Mouse (Mus musculus) embryo, embryonic 11.5 days (tissue): ENCODE measurements at regions not wholly inside any gene's neighbourhood (a gene's known extent, or its start where the extent isn't known, plus 50 kb on each side); places are given as distances from the start of the nearest gene placed in this dataset.

ENCODE experiments used
- DNase-seq: peaks from one replicate; pipeline ENCODE4 v3.0.0-alpha.2; 2012; ENCODE audit warnings: low read depth, low spot score

DNA sequence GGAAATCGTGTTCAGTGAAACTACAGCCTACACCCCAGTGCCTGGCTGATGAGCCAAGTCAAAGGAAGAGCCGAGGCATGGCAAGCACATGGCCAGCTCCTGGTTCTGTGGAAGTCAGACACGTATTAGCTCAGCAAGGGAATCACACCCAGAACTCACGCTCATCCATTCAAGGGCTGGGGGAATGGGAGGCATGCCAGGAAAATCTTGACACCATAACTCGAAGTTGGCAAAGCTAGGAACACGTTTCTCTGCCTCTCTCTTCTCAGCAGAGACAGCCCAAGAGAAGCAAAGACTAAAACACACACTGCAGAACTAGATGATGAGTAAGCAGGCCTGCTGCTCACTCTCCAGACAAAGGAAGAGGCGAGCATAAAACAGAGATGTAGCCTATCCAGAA is 53.5 kb upstream of the Ypel5 start:
- DNase-seq: no peak

DNA sequence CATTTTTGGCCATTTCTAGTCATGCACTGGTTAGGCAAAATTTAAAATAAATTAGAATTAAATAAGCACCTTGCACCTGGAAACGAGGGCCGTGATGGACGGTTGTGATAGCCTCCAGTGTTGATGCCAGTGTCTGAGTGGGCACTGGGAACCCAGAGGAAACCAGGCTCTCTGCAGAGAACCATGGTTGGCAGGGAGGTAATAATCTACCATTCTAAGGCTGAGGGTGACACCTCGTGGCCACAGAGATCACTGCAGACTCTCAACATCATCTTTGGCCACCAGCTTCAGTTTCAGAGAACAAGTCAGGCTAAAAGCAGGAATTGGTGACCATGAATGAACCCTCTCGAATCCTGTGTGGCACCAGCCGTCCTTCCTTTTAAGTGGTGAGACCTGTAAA is 54.5 kb upstream of the Ypel5 start:
- DNase-seq: peak; percentile 39

DNA sequence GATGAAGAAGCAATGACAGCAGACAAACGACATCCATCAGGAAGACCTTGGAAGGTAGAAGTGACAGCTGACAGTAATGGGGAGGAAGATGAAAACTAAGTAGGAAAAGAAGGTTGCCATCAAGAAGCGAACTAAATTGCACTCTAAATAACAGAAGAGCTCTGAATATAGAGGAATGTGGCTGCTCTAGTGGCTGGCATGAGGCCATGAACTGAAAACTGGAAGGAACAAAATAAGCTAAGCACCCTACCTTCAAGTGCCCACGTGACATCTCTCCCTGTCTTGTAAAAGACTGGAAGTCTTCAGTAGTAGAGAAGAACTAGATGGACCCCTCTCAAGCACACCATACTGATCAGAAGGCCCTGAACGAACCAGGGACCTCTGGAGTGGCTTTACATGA is 68.0 kb upstream of the Ypel5 start:
- no peak for DNase-seq

DNA sequence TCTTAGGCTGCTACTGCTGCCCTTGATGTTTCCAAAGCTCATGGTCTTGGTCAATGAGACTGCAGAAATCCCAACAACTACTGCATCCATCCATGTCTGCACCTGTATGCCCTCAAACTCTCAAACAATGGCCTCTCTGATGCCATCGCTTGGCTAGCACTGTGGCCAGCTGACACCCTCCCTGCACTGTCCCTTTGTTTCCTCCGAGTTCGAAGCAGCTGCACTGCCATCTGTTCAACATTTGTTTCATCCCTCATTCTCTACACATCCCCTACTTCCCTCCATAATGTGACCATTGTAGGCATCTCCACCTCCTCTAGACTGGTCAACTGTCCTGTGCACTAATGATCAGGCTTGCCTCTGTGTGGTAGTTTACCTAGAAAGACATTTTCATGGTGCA is 75.3 kb upstream of the Ypel5 start:
- DNase-seq: no peak

DNA sequence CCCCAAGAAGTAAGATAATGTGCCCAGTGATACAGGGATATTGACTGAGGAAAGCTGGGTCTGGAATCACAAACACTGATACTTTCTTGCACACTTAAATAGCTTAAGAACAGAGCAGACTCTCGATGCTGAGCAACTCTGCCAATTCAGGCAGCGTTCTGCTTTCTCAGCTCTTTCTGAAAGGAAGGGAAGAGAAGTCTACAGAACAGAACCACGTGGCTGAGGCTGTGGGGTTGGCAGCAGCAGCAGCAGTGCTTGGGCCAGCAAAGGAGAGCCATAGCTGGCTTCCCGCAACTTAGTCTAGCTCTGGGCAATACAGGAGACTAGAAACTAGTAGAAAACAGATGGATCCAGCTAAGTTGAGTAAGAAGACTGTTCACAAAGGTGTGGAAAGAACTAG is 89.8 kb upstream of the Ypel5 start:
- DNase-seq: no peak

- no peak for DNase-seq
Measured at GRCm38 (mm10) chr17:72733006-72733405, 103.2 kb upstream of the Ypel5 start.

- no peak for DNase-seq
Measured at GRCm38 (mm10) chr17:72731691-72732090, 104.6 kb upstream of the Ypel5 start.

DNA sequence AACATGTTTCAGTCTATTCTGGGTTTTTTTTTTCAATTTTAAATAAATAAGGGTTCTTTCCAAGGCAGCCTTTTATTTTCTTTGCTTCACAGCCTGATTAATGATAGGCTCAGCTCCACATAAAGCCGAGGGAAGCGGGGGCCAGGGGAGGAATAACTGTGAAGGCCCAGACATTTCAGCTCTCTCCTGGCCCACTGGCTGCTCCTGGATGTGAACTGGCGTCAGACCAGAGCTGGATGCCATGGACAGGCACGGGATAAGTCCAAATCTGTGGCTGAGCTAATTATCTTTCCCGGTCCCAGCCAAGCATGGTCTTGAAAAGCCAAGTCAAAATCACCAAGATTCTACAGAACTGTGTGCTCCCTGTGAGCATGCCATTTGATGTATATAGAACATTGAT is 105.1 kb upstream of the Ypel5 start:
- DNase-seq: no peak

- DNase-seq: peak; percentile 4
Measured at GRCm38 (mm10) chr17:72720753-72721152, 115.5 kb upstream of the Ypel5 start.

DNA sequence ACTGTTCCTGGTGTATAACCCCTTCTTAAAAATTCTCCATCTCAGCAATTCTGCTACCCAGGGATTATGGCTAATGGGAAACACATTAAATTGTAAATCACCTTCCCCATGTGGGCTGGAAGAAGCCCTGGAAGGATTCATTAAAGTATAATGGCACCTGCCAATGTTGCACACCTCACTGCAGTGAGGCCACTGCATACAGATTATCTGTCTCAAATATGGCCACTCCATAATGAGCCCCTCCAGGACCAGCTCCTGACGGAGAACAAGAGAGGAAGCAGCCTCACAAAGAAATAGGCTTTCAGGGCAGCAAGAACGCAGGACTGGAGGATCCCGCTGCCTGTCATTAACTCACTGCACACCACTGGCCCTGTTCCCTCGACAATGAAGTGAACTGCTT is 115.2 kb upstream of the Alk start:
- no peak for DNase-seq

- no peak for DNase-seq
Measured at GRCm38 (mm10) chr17:72691630-72692029, 87.2 kb upstream of the Alk start.

DNA sequence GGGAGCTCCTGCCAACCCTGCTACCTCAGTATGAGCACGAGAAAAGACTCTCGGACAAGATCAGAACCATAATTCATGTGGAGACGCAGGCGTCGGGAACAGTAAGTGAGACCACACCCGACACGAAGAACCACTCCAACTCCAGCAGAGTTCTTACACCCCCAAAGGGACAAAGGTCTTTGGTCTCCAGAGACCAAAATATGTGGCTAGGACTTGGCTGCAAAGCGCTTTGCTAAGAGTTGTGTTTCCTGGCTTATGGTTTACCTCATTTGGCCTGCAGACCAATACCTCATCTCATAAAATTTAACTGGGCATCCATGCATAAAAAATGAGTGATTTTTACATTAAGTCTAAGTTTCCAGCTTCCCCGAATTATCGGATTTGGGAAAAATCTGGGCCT is 85.2 kb upstream of the Alk start:
- DNase-seq: no peak

DNA sequence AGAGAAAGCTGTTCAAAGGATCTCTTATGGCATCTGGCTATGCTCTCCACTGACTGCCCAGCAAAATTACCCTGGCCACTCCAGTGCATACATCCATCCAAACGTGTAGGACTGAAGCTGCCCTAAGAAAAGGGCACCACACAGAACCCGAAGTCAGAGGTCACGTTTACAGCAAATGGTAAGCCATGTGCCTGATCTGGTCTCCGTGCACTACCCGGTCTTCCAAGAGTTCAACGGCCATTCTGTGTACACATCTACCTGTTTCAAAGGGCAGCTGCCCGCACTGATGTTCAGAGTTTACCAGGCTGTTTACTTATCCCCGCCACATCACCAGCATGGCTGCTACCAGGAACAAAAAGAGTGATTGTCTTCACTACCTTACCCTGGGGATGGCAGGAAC is 84.4 kb upstream of the Alk start:
- no peak for DNase-seq

DNA sequence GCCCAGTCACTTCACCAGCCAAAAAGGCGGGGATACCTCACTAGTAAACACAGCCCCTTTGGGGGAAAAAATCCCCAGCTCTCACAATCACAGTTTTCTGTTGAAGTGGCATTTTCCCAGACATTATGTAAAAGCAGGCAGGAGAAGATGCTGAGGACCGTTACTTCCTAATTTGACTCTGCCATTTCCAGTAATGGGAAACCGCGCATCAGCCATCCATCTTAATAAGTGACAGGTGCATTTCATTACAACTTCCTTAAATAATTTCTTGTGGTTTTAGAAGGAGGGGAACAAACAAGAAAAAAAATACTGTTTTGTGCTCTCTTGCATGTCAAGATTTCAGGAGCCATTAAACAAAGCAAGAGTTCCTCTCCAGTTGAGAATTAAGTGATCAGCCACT is 70.2 kb upstream of the Alk start:
- DNase-seq: no peak

DNA sequence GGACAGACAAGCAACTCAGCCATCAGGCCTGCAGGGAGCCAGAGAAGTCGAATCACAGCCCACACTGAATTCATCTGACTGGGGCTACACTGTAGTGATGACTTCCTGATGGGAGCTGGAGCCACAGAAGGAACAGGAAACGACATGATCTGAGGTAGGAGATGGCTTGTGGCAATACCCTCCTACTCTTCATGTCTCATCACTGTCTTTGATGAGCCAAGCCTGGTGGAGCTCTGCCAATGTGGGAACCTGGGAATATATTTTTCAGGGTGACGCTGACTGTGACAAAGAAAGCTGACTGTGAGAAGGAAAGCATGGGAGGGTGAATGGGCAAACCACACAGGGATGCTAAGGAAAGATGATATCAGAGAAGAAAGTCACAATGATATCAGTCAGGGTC is 67.6 kb upstream of the Alk start:
- DNase-seq: no peak

DNA sequence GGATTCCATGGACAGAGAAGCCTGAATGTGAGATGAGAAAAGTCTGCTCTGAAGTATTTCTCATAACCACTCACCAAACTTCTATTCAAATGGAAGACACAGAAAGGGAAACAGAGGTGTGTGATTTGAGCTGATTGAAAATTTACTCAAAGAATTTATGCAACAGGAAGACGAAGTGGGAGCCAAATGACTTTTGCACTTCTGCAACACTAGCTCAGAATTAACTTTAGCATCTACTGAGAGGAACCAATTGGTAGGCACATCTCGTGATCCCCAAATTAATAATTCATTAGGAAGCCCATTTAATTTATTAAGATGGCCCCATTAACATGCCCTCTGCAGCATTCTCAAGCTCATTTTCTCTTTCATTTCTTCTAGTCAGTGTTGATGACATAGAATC is 62.5 kb upstream of the Alk start:
- no peak for DNase-seq

DNA sequence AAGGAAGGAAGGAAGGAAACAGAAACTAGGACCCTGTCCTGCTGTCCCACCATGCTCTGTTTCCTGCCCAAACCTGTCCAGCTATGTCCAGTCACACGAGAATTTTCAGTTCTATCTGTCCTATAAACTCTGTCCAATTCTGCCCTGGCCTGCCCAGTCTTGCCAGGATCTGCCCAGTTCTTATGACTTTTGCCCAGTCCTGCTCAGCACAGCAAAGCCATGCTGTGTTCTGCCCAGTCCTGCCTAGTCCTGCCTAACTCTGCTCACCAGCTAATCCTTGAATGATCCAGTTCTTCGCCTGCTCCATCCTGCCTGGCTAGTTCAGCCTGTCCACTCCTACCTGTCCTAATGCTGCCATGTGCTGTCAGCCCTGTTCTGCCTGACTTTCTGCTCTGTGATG is 57.3 kb upstream of the Alk start:
- no peak for DNase-seq

GRCm38 (mm10) chr17:72658744-72659143 is 54.3 kb upstream of the Alk start:
- DNase-seq: no peak

- DNase-seq: no peak
Measured at GRCm38 (mm10) chr17:72657826-72658225, 53.4 kb upstream of the Alk start.
